Mouse (Mus musculus) neural tube, embryonic 13.5 days (tissue): ENCODE results near the gene Knl1. TPM values are rescaled to one million over a fixed set of nuclear protein-coding genes. Genes with fewer than 3 reads are reported as not detected.

Experiments used
- ATAC-seq: fragments of 200-750 bp; cut with Nextera tagmentation; 2 replicates; pipeline ENCODE4 v1.8.0; 2017; ENCODE audit warnings: low read depth, mild to moderate bottlenecking, moderate TSS enrichment, moderate library complexity
- H3K27ac ChIP-seq: fragments of 300-500 bp; sonication (generic); replicated peaks from 2 replicates; pipeline ENCODE4 v1.5.1; 2015; ENCODE audit warnings: moderate library complexity, mild to moderate bottlenecking, inconsistent platforms
- H3K27me3 ChIP-seq: fragments of 300-500 bp; sonication (generic); 2 replicates; pipeline ENCODE4 v1.6.1; 2015; ENCODE audit warnings: mild to moderate bottlenecking, inconsistent platforms
- H3K36me3 ChIP-seq: fragments of 300-500 bp; sonication (generic); 2 replicates; pipeline ENCODE4 v1.6.1; 2015; ENCODE audit warnings: mild to moderate bottlenecking, inconsistent platforms
- H3K4me1 ChIP-seq: fragments of 300-500 bp; sonication (generic); replicated peaks from 2 replicates; pipeline ENCODE4 v1.6.1; 2015; ENCODE audit warnings: inconsistent platforms
- H3K4me2 ChIP-seq: fragments of 300-500 bp; sonication (generic); 2 replicates; pipeline ENCODE4 v1.6.1; 2015; ENCODE audit warnings: inconsistent platforms, mild to moderate bottlenecking, moderate library complexity
- H3K4me3 ChIP-seq: fragments of 300-500 bp; sonication (generic); 2 replicates; pipeline ENCODE4 v1.5.1; 2015; ENCODE audit warnings: mild to moderate bottlenecking, inconsistent platforms
- H3K9ac ChIP-seq: fragments of 300-500 bp; sonication (generic); 2 replicates; pipeline ENCODE4 v1.6.1; 2015; ENCODE audit warnings: moderate library complexity, mild to moderate bottlenecking, inconsistent platforms
- H3K9me3 ChIP-seq: fragments of 300-500 bp; sonication (generic); 2 replicates; pipeline ENCODE4 v1.6.1; 2016; ENCODE audit warnings: inconsistent platforms
- whole genome bisulfite sequencing: fragments of 180-500 bp; shearing (Covaris S2); methylation state at CpG from one replicate; pipeline ENCODE4 v1.1.7; 2015; 5-methylcytosine and 5-hydroxymethylcytosine counted together
- polyA plus RNA-seq: library from polyadenylated mRNA; unstranded; fragments of >200 nt; fragmentation: Nextera tagmentation; extraction: Ambion mirVana; gene quantifications from 2 replicates; pipeline ENCODE4 v1.2.1, GENCODE M21; 2015

The Knl1 gene
- polyA plus RNA-seq, 1 experiment from 2014 or later, result 7.6 TPM

DNA sequence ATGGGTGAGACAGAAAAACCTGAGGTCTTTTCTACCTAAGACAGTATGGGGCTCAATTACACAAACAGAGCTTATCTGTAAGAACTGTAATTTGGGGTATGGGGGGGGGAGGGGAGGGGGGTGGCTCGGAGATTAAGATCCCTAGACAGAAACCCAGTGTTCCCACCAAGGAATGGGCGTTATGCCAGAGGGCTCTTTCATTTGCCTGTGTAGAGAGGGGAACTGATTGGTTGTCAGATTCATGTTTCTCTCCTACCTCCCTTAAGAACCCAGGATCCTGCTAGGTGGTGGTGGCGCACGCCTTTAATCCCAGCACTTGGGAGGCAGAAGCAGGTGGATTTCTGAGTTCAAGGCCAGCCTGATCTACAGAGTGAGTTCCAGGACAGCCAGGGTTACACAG is 27.4 kb upstream of the Knl1 start:
- ATAC-seq, result peak; percentile 56
- H3K4me3 ChIP-seq, result no peak overlapping the region
- H3K36me3 ChIP-seq, result peaks cover 47% of the 10 kb centered on the region
- peaks cover 26% of the 10 kb centered on the region for H3K4me1 ChIP-seq
- H3K9ac ChIP-seq, result peak overlapping the region; percentile 54; the same call in 1 of the 2 replicates
- 41% methylated on average over 4 of the region's 4 CpGs for WGBS
- H3K9me3 ChIP-seq, result no peaks in the 10 kb centered on the region
- H3K27me3 ChIP-seq, result no peaks in the 10 kb centered on the region
- peak overlapping the region; percentile 86; the same call in 1 of the 2 replicates for H3K27ac ChIP-seq
- peak overlapping the region; percentile 47 for H3K4me2 ChIP-seq

DNA sequence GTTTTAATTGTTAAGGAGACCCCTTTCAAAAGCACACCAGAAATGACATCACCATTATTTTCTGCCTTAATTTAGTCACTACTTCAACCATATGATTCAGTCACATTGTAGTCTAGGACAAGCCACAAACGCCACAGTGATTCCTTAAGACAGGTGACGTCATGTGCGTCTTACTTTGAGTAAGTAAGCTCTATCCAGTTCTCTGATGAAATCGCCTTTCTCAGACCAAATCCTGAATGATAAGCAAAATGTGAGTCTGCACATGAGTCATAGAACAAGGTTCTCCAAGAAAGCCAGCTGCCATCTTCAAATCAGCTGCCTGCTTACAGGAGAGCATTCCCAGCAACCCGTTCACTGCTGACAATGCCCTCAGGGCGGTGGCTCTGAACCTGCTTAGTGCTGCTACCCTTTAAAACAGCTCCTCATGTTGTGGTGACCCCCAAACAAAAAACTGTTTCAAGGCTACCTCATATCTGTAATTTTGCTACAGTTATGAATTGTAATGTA is 23.7 kb upstream of the Knl1 start:
- no peak overlapping the region for H3K4me3 ChIP-seq
- no peak for ATAC-seq
- H3K4me1 ChIP-seq, result peaks cover 23% of the 10 kb centered on the region
- peaks cover 58% of the 10 kb centered on the region for H3K36me3 ChIP-seq
- WGBS, result 93% methylated on average over 6 of the region's 6 CpGs
- no peaks in the 10 kb centered on the region for H3K27me3 ChIP-seq
- no peak overlapping the region for H3K27ac ChIP-seq
- H3K4me2 ChIP-seq, result no peak overlapping the region
- H3K9ac ChIP-seq, result no peak overlapping the region
- no peaks in the 10 kb centered on the region for H3K9me3 ChIP-seq

DNA sequence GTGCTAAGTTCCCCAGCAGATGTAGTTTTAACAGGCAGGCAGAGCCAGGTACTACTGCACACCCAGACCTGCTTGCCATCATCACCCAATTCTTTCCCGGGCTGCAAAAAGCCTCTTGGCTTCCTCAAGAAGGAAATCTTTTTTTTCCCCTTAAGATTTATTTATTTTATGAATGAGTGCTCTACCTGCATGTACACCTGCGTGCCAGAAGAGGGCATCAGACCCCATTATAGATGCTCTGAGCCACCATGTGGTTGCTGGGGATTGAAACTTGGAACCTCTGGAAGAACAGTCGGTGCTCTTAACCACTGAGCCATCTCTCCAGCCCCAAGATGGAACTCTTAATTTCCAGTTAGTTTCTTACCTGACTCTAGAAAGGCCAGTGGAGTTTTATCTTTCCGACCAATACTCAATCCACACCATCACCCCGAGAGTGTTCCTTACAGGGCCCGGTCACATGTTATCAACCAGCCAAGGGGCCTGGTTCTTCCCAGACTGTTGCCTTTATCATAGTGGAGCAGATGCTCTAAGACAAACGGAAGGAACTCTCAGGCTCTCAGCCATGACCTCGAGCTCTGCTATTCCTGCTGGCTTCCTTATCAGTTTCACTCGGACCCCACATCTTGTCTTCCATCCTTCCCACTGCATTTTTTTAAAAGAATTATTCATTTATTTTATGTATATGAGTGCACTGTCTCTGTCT is 22.2 kb upstream of the Knl1 start:
- H3K27ac ChIP-seq, result no peak overlapping the region
- 71% methylated on average over 9 of the region's 9 CpGs for WGBS
- no peaks in the 10 kb centered on the region for H3K27me3 ChIP-seq
- H3K9ac ChIP-seq, result no peak overlapping the region
- H3K4me1 ChIP-seq, result peaks cover 20% of the 10 kb centered on the region
- H3K36me3 ChIP-seq, result peaks cover 52% of the 10 kb centered on the region
- no peak for ATAC-seq
- H3K9me3 ChIP-seq, result no peaks in the 10 kb centered on the region
- no peak overlapping the region for H3K4me2 ChIP-seq
- H3K4me3 ChIP-seq, result no peak overlapping the region

DNA sequence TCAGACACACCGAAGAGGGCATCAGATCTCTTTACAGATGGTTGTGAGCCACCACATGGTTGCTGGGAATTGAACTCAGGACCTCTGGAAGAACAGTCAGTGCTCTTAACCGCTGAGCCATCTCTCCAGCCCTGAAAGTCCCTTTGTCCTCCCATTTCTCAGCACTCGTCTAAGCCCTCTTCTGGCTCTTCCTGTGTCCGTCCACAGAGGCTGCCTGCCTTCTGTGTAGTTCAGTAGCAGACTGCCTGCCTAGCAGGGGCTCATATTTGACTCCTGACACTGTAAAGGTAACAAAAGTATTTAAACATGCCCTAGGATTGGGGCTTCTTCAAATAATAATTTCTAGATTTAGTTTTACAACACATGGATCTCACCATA is 21.7 kb upstream of the Knl1 start:
- H3K4me3 ChIP-seq, result no peak overlapping the region
- H3K9ac ChIP-seq, result no peak overlapping the region
- H3K9me3 ChIP-seq, result no peaks in the 10 kb centered on the region
- 73% methylated on average over 4 of the region's 4 CpGs for WGBS
- H3K27me3 ChIP-seq, result no peaks in the 10 kb centered on the region
- peaks cover 16% of the 10 kb centered on the region for H3K4me1 ChIP-seq
- no peak overlapping the region for H3K27ac ChIP-seq
- H3K36me3 ChIP-seq, result peaks cover 52% of the 10 kb centered on the region
- no peak overlapping the region for H3K4me2 ChIP-seq
- ATAC-seq, result no peak

DNA sequence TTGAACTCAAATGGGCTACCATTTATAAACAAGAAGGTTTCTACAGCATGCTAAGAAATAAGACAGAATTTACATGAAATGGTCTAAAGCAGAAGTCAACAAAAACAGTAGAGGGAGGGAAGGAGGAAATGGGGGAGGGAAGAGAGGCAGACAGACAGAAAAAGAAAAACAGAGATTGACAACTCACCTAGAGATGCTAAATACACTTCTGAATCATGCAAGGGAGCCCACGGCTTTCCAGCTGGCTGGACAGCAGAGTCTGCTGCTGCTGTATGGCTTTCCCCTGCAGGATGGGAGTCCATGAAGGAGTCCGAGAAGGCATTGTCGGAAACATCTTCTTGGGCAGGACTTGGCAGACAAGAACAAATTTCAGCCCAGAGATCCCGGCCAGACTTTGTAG is 20.0 kb upstream of the Knl1 start:
- WGBS, result 89% methylated on average over 4 of the region's 4 CpGs
- ATAC-seq, result no peak

DNA sequence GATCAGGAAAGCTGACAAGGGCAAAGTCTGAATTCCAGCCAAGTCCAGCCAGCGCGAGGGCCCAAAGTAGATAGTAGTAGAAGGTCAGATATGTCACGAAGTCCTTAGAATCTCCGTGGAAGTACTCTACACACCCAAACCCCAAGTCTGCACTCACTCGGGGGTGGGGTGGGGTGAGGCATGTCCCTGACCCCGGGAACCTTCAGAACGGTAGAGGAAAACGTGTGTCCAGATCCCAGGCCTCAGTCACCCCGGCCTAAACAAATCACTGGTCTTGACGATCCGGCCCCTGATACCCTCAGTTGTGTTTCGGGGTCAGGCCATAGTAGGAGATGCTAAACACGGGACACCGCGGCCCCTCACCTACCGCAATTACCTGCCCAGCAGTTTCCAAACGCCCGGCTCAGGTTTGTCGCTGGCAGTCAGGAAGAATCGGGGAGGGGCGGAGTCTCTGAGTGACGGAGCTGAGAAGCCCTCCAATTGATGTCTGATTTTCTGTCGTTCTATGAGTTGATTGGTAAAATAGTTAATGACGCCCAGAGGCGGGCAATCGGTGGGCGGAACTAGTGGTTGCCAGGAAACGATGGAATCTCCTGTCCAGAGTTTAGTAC is 17.9 kb upstream of the Knl1 start, which contains the start of gene Ccdc32:
Gene Ccdc32 (minus strand): TSS at position 453 of the 611 bp plus-strand sequence.
- peak; percentile 95 for ATAC-seq
- Histone ChIP-seq H3K36me3 (peaks cover 20% of the 10 kb centered on the region), H3K27me3 (peaks cover 4% of the 10 kb centered on the region; the same call in 1 of the 2 replicates), H3K27ac (no peak within 1 kb of the TSS), H3K9me3 (no peaks in the 10 kb centered on the region), H3K4me1 (peaks cover 16% of the 10 kb centered on the region), H3K4me2 (peak within 1 kb of the TSS; percentile 82), H3K4me3 (peak within 1 kb of the TSS; percentile 73), H3K9ac (peak within 1 kb of the TSS; percentile 85)
- under 1% methylated on average over 28 of the region's 28 CpGs for WGBS

More for the DNA sequence above, 20.0 kb upstream of the Knl1 start:
- H3K9me3 ChIP-seq, result no peaks in the 10 kb centered on the region
- H3K4me1 ChIP-seq, result peaks cover 16% of the 10 kb centered on the region
- no peak overlapping the region for H3K4me2 ChIP-seq
- H3K27me3 ChIP-seq, result peaks cover 4% of the 10 kb centered on the region; the same call in 1 of the 2 replicates
- H3K9ac ChIP-seq, result no peak overlapping the region
- no peak overlapping the region for H3K4me3 ChIP-seq
- no peak overlapping the region for H3K27ac ChIP-seq
- H3K36me3 ChIP-seq, result peaks cover 35% of the 10 kb centered on the region

DNA sequence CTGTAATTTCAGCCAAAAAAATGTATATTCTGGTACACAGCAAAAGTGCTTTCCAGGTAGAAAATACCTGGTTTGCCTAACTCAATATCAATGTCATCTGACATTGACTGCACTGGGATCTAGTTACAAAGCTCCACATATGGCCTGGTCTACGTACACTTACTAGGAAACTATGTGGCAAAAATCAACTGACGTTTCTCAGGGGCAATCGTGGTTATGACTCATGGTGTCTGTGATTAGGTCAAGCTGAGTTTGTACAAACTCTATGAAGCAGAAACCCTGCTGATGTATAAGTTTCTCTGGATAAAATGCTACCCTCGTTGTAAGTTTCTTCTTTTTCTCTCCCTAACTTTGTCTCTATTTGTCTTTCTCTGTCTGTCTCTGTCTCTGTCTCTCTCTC is 14.7 kb upstream of the Knl1 start:
- 67% methylated on average over 4 of the region's 4 CpGs for WGBS
- Histone ChIP-seq H3K4me1 (peaks cover 31% of the 10 kb centered on the region), H3K27me3 (peaks cover 4% of the 10 kb centered on the region; the same call in 1 of the 2 replicates), H3K9ac (no peak overlapping the region), H3K27ac (no peak overlapping the region), H3K9me3 (no peaks in the 10 kb centered on the region), H3K4me2 (no peak overlapping the region), H3K4me3 (no peak overlapping the region), H3K36me3 (peaks cover 5% of the 10 kb centered on the region)
- ATAC-seq, result no peak

DNA sequence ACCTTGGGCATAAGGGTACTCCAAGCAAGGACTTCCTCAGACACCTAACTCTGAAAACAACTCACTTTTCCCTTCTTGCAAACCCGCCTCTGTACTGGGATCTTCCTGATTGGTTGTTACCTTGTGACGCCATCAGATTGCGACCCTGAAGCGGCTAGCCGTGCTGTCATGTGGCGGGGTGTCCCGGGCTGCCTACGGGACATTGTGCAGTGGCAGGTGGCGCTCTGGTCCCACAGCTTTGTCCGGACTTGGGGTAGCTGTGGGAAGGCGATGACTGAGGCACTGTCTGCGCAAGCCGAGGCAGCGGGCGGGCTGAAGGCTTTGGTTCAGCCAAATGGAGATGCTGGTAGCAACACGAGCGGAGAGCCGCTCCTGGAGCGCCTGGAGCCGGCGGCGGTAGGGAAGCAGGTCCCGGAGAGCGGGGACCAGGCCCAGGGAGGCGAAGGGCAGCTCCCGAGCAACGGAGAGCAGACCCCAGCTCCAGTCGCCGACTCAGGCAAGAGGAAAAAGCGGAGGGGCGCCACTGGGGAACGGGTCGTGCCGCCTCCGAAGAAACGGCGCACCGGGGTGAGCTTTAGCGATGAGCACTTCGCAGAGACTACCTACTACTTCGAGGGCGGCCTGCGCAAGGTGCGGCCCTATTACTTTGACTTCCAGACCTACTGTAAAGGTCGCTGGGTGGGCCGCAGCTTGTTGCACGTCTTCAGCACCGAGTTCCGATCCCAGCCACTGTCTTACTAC is 12.1 kb upstream of the Knl1 start, which contains the start of gene Rpusd2:
Gene Rpusd2 (plus strand): TSS at position 135 of the 741 bp plus-strand sequence.
- peaks cover 28% of the 10 kb centered on the region for H3K36me3 ChIP-seq
- peaks cover 4% of the 10 kb centered on the region; the same call in 1 of the 2 replicates for H3K27me3 ChIP-seq
- WGBS, result under 1% methylated on average over 49 of the region's 49 CpGs
- peaks cover 15% of the 10 kb centered on the region for H3K4me1 ChIP-seq
- no peaks in the 10 kb centered on the region for H3K9me3 ChIP-seq
- peak within 1 kb of the TSS; percentile 78 for H3K4me3 ChIP-seq
- ATAC-seq, result peak; percentile 98
- H3K9ac ChIP-seq, result peak within 1 kb of the TSS; percentile 86
- H3K27ac ChIP-seq, result peak within 1 kb of the TSS; percentile 92
- H3K4me2 ChIP-seq, result peak within 1 kb of the TSS; percentile 75

DNA sequence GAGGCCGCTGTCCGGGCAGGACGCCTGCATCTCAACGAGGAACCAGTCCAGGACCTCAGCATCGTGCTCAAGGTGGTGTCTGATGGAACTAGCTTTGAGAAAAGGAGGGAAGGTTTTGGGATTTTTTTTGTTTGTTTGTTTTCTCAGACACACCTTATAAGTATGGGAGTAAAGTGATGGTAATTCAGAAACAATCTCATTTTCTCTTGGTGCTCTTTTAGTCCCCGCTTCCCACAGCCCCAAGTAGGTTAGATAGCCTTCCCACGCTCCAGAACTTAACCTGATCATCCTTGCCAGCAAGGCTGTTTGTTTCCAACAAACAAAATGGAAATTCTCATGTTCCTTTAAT is 11.5 kb upstream of the Knl1 start:
- H3K4me2 ChIP-seq, result peak overlapping the region; percentile 75
- no peak for ATAC-seq
- no peaks in the 10 kb centered on the region for H3K9me3 ChIP-seq
- peaks cover 15% of the 10 kb centered on the region for H3K4me1 ChIP-seq
- peak overlapping the region; percentile 86 for H3K9ac ChIP-seq
- peaks cover 4% of the 10 kb centered on the region; the same call in 1 of the 2 replicates for H3K27me3 ChIP-seq
- 9% methylated on average over 7 of the region's 7 CpGs for WGBS
- peaks cover 31% of the 10 kb centered on the region for H3K36me3 ChIP-seq
- H3K27ac ChIP-seq, result peak overlapping the region; percentile 92
- peak overlapping the region; percentile 78 for H3K4me3 ChIP-seq

DNA sequence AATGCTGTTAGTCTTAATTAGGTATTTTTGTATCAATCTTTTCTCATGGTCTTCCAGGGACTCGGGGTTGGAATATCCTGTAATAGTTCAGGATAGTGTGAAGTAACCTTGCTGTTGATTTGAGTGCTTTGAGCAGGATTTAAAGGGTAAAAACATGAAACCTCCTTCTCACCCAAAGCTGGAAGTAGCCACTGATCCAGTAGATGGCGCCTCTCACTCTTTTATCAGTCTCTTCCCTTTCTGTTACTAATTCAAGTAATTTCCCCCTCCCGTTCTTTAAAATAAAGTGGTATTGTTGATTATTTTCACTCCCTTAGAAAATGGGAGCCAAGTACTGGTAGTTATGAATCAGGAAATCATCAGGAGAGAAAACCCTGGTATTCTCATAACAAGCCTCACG is 6.0 kb upstream of the Knl1 start:
- Histone ChIP-seq H3K27me3 (no peaks in the 10 kb centered on the region), H3K9ac (0 out of 2 replicates have a peak overlapping the region, but pooled peaks have one; percentile 5), H3K4me2 (no peak overlapping the region), H3K9me3 (no peaks in the 10 kb centered on the region), H3K4me1 (peaks cover 12% of the 10 kb centered on the region), H3K27ac (no peak overlapping the region), H3K36me3 (peaks cover 31% of the 10 kb centered on the region), H3K4me3 (no peak overlapping the region)
- no peak for ATAC-seq
- 50% methylated on average over 4 of the region's 4 CpGs for WGBS

DNA sequence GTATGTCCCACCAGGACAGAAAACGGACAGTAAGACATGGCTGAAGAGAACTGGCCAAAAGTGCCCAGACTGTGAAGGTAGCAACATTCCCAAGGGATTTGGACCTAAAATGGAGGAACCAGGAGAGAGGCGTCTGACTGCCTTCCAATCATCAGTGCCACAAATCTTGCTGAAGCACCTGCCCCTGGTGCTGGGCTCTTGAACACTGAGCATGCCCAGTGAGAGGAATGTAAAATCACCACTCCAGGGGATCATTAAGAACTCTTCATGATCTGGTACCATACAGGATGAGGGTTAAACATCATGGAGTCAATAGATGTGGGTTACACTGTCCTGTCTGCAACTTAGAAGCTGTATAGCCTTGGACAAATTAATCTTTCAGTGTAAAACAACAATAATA is 1.8 kb upstream of the Knl1 start:
- no peak overlapping the region for H3K27ac ChIP-seq
- no peaks in the 10 kb centered on the region for H3K36me3 ChIP-seq
- H3K4me3 ChIP-seq, result no peak overlapping the region
- peaks cover 14% of the 10 kb centered on the region for H3K4me1 ChIP-seq
- ATAC-seq, result no peak
- no peaks in the 10 kb centered on the region for H3K9me3 ChIP-seq
- no peaks in the 10 kb centered on the region for H3K27me3 ChIP-seq
- 55% methylated on average over 2 of the region's 2 CpGs for WGBS
- H3K4me2 ChIP-seq, result no peak overlapping the region
- H3K9ac ChIP-seq, result no peak overlapping the region

DNA sequence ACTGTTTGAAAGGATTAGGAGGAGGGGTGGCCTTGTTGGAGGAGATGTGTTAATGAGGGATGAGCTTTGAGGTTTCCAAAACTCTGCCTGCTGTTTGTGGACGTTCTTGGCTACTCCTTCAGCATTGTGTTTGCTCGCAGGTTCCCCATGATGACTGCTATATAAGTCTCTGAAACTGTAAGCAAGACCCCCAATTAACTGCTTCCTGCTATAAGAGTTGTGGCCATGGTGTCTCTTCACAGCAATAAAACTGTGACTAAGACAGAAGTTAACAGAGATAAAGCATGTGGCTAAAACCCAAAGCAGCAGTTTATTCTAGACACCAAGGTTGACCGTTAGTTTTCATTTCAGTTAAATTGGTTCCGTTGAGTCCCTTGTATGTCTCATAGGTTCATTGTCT is 930 bp downstream of the Knl1 start:
- Histone ChIP-seq H3K27me3 (no peaks in the 10 kb centered on the region), H3K4me3 (peak overlapping the region; percentile 80), H3K27ac (no peak overlapping the region), H3K9ac (peak overlapping the region; percentile 65; the same call in 1 of the 2 replicates), H3K36me3 (no peaks in the 10 kb centered on the region), H3K4me1 (peaks cover 14% of the 10 kb centered on the region), H3K9me3 (no peaks in the 10 kb centered on the region), H3K4me2 (peak overlapping the region; percentile 77)
- no peak for ATAC-seq
- WGBS, result 13% methylated on average over 4 of the region's 4 CpGs
